Mouse (Mus musculus): Measurements from ENCODE around the gene Gm266. TPM values are rescaled to one million over a fixed set of nuclear protein-coding genes. Genes with fewer than 3 reads are reported as not detected.

The Gm266 gene
- total RNA-seq, 2 experiments from 2014 or later = 2.2 to 2.4 TPM

DNA sequence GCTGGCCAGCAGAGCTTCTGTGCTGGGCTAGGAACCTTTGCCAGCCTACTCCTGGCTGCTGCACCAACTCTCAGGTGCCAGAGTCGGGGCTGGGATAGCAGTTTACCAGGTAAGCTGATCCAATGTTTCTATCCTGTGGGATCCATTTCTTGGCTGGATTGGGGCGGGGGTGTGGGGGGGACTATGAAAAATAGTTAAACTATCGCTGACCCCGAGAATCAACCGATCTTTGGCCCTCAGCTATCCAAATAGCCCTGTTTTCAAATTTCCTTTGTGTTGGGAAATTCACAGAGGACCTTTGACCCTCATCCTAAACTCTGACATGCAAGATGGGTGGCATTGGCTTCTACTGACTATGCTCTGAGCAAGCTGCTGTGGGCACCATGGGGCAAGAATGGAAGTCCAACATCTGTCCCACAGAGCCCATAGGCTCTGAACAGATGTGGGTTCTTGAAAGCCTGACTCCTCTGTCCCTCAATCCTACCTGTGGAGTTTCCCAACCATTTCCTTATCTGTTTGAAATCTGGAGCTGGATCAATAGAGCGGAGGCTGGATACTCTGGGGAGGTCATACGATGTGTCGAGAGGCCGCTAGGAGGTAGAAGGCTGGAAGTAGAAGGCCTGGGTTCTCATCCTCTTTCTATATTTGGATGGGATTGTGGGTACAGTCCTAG, 44.8 kb downstream of the Gm266 start:
- intact Hi-C loops (cut with DNase I) = no loop called here
- DNase-seq = no peak

DNA sequence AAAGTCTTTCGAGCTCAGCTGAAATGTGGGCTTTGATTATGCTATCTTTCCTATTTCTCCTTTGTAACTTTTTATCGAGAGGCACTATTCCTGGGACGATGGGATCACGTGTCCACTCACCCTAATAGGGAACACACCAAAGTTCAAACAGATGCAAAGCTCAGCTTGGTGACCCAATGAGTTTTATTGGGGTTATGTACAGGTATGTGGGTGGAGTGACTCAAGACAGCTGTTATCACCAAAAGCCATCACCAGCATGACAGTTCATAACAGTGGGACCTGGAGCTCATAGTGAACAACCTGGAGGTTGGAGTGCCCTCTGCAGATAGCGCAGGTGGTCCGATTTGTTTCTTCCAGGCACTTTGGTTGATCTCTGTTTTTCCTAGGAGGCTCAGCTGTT, 46.8 kb downstream of the Gm266 start:
- no peak for DNase-seq
- intact Hi-C loops (cut with DNase I) = no loop called here

DNA sequence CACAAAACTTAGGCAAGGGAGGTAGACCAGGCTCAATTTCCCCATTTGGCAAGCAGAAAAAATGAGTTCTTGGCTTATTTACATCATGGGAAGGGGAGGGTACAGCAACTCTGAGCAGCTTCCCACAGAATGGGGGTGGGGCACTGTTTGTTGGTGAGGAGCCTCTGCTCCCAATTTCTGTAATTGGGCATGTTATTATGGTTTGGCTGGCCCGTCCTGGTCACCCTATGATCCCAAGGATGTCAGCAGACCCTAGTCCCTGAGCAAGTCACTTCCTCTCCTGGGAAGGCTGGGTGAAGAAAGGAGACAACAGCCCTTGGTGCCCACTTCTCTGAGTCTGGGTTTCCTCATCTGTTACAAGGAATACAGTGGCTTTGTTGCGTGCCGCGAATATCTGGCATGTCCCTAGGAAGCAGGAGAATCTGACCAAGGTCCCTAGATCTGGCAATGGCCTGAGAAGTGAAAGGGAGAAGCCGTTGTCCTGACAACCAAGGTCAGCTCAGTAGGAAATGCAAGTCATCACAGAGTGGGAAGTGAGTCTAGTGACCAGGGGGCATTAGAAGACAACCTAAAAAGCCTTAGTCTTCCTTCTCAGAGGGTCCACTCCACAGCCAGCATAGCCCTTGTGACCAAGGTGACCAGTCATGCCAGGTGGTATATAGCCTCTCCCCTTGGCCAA, 48.3 kb downstream of the Gm266 start:
- peak in 1 of 2 experiments; percentile 29 for DNase-seq
- intact Hi-C loops (cut with DNase I) = no loop called here

DNA sequence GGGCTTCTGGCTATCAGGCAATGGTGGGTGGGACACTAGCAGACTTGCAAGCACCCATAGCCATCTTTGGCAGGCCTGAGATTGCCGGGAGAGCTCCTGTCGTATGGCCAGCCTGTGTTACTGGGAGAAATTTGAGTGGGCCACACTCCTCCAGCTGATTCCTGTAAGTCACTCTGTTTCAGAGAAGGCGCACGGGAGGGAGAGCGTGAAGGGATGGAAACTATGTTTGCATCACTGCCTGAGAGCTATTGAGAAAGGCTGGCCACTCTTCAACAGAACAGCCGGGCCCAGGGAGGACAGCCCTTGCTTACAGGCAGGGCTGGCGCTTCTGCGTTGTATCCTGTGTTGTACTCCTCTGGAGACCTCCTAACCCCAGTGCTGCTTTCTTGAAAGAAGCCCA, 49.0 kb downstream of the Gm266 start:
- intact Hi-C loops (cut with DNase I) = no loop called here
- DNase-seq = peak; percentile 58

DNA sequence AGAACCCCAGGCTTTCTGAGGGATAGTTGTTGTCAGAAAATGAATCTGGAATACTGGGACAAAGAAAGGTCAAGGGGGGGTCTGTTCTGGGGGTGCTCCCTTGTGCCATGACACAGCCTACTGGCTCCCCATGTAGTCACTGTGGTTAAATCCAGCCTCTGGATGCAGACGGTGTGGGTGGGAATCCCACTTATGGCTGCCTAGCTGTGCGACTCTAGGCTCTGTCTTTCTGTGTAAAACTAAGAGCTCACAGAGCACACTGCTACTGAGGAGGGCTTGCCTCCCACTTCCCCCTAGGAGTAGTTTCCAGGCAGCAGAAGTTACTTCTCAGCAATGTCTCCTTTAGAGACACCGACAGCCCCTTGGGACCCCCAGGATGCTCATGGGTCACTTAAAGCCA, 49.5 kb downstream of the Gm266 start:
- DNase-seq = no peak
- intact Hi-C loops (cut with DNase I) = no loop called here

DNA sequence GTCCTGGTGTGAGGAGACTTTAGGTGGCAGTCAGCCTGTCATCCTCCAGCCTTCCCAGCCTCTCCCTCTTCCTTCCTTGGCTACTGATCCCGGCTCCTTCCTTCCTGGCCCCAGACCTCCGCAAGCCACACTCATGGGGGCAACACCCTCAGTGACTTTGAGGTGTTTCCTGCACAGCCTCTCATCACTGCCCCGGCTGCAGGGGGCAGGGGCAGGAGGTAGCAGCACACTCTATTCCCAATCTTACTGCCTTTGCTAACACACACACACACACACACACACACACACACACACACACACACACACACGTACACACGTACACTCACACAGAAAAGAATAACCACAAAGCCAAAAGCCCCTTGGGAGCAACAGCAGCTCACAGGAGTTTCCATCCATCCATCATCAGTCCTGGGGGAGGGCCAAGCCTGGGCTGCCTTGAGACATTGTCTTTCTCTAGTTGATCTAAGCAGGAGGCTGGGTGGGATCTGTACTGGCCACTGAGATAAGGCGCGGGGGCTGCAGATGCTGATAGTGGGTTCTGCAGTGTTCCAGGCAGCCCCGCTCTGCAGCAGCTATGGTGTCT, 50.8 kb downstream of the Gm266 start:
- DNase-seq = peak; percentile 56 to 64
- intact Hi-C loops (cut with DNase I) = no loop called here

Other genes with a start within 250 kb of the Gm266 start
- gene Amn, start 214.7 kb downstream of the Gm266 start, total RNA-seq (2021) = not detected
- gene Cdc42bpb, start 108.1 kb downstream of the Gm266 start, total RNA-seq (2021) = 100 to 1,000 TPM in 1 of 2 experiments, 10 to 100 TPM in 1; 96.4 to 106 TPM
- gene Lbhd2, start 79.0 kb downstream of the Gm266 start, total RNA-seq (2021) = not detected
- gene Exoc3l4, start 68.8 kb downstream of the Gm266 start, total RNA-seq (2021) = 1 to 10 TPM; 5.3 to 8.3 TPM
- gene Tnfaip2, start 43.4 kb downstream of the Gm266 start, total RNA-seq (2021) = 10 to 100 TPM; 28.9 to 41.2 TPM
- 100 to 1,000 TPM; 196 to 199 TPM for gene Eif5, start 52.2 kb upstream of the Gm266 start, total RNA-seq (2021)
- gene Mark3, start 88.7 kb upstream of the Gm266 start, total RNA-seq (2021) = 10 to 100 TPM; 71.0 to 71.7 TPM
- gene Ckb, start 186.5 kb upstream of the Gm266 start, total RNA-seq (2021) = 100 to 1,000 TPM; 127 to 140 TPM
- gene Trmt61a, start 192.3 kb upstream of the Gm266 start, total RNA-seq (2021) = 1 to 10 TPM; 6.4 to 8.3 TPM
- gene Bag5, start 227.4 kb upstream of the Gm266 start, total RNA-seq (2021) = 10 to 100 TPM; 29.1 to 32.7 TPM
- gene Apopt1, start 227.4 kb upstream of the Gm266 start, total RNA-seq (2021) = 10 to 100 TPM; 39.6 to 41.5 TPM